Mouse (Mus musculus): ENCODE measurements at regions not wholly inside any gene's neighbourhood (a gene's known extent, or its start where the extent isn't known, plus 50 kb on each side); places are given as distances from the start of the nearest gene placed in this dataset.

- no peak for DNase-seq (ENCODE audit: low spot score in 2 of 2)
Measured at GRCm38 (mm10) chr6:17400147-17400546, 63.5 kb upstream of the Met start.

DNA sequence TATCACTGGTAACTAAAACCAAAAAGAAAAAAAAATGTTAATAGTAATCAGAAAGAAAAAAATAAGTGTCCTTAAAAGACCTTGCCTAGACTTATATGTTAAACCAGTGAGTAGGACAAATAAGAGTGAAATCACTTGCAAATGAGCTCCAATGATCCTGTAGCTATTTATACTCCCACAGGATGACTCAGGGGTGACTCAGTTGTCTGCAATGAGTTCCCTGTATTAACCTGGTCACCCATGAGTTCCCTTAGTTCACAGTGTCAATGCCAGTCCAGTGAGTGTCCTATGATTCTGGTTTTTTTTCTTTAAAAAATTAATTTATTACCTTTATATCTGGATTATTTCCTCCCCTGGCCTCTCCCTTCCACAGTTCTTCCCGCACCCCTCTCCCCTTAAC lies 55.5 kb upstream of the Met start:
- DNase-seq (ENCODE audit: low spot score in 2 of 2), result no peak

- DNase-seq (ENCODE audit: low spot score in 2 of 2), result peak in 1 of 2 experiments; percentile 3
Measured at GRCm38 (mm10) chr6:17409703-17410408, 53.7 kb upstream of the Met start.

DNA sequence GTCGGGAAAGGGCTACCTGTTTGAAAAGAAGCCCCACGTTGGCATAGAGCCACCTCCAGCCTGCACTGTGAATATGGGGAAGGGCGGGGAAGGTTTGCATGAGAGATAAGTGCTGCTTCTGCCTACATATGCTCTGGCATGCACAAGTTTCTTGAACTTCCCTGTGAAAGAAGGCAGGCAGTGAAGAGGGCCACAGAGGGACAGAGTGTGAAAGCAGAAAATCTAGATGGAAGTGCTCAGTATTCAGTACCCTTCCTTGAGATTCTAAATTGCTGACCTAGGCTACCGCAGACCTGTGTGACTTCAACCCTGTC lies 53.2 kb upstream of the Met start:
- no peak for DNase-seq (ENCODE audit: low spot score in 2 of 2)

Measured in spleen, postnatal 36 days (tissue).